Mouse (Mus musculus) left cerebral cortex, adult 2 months (tissue): Measurements from ENCODE around the gene Pcyt2. TPM values are rescaled to one million over a fixed set of nuclear protein-coding genes. Genes with fewer than 3 reads are reported as not detected.
A peak's percentile ranks its signal among the peaks of the same experiment; 100 is the strongest.

ENCODE experiments used
- DNase-seq, 2 experiments: peaks; one replicate each; pipeline ENCODE4 v3.0.0; 2021 to 2022; ENCODE audit warnings: low spot score in 2 of 2, mixed read lengths in 1 of 2; ENCODE audit errors: extremely low spot score in 1 of 2
- H3K27ac ChIP-seq: fragments of 200-600 bp; 2 replicates; pipeline ENCODE4 v1.8.1; 2022
- H3K4me3 ChIP-seq: fragments of 200-600 bp; 2 replicates; pipeline ENCODE4 v1.8.1; 2022
- CTCF ChIP-seq: fragments of 200-600 bp; IDR thresholded peaks from 2 replicates; pipeline ENCODE4 v1.8.1; 2022; ENCODE audit warnings: antibody characterized with exemption, mild to moderate bottlenecking, moderate library complexity
- intact Hi-C: fragments of 180-260 bp; cut with DNase I; formaldehyde crosslinking; loops from one replicate; pipeline ENCODE4 v1.15.1; 2025
- total RNA-seq, 2 experiments: library from RNA; stranded (reverse); gene quantifications; 2 replicates each; pipeline ENCODE4 v1.2.3; 2021

Pcyt2 gene
- total RNA-seq, 2 experiments from 2014 or later: 133 to 140 TPM

DNA sequence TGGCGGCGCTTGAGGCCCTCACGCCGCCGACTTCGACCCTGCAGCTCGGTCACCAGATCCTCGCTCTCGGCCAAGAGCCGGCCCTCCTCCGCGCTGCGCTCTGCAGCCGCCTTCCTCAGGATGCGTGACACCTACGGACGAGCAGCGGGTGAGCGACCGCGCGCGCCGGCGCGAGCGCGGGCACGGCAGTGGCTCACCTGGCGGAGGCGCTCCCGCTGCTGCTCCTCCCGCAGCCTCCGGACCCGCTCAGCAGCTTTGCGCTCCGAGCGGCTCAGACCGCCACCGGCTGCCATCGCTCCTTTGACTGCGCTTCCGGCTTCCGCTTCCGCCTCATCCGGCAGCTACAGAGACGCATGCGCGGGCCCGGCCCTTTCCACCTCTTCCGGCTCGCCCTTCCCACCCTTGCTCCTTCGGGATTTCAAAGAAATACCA, 7.0 kb upstream of the Pcyt2 start:
- peak; percentile 86 for DNase-seq
- intact Hi-C loops: loop anchor here (2.0 to 5.0 kb wide), 2 partner anchors 88 to 153 kb away; partner anchors contain the start of genes Cenpx and Lrrc45
- no peak for TF ChIP-seq CTCF
- Histone ChIP-seq H3K4me3 (peak overlapping the region; percentile 88), H3K27ac (peak overlapping the region; percentile 89)

DNA sequence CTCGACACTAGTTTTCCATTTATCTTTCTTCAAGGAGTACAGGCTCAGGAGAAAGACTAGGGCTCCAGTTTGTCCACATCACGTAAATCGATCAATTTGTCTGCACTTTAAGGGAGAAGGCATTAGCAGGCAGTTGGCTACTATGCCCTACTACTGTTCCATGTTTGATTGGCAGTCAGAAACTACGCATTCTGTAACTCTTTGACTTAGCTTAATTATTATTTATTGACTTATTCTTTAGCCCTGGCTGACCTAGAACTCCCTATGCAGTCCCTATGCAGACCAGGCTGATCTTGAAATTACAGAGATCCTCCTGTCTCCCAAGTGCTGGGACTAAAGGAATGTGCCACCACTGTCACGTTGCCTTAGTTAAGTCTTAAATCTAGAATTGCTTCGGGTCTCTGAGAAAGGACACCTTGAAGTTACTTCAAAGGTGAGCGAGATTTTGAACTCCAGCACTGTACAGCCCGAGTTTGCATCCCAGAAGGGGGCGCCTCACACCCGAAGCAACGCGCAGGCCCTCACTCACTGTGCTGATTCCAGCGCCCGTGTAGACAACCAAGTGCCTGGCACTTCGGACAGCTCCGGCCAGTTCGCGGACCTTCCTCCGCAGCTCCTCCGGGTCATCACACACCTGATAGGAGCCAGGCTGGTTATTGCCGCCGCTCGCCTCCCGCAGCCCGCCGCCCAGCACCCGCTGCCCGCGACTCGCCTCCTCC, 6.4 kb upstream of the Pcyt2 start:
- peak overlapping the region; percentile 89 for H3K27ac ChIP-seq
- H3K4me3 ChIP-seq: peak overlapping the region; percentile 88
- DNase-seq: peak; percentile 52 to 64
- intact Hi-C loops: loop anchor here (2.0 to 5.0 kb wide), 2 partner anchors 89 to 153 kb away; partner anchors contain the start of genes Cenpx and Lrrc45
- TF ChIP-seq CTCF: peak; percentile 65

DNA sequence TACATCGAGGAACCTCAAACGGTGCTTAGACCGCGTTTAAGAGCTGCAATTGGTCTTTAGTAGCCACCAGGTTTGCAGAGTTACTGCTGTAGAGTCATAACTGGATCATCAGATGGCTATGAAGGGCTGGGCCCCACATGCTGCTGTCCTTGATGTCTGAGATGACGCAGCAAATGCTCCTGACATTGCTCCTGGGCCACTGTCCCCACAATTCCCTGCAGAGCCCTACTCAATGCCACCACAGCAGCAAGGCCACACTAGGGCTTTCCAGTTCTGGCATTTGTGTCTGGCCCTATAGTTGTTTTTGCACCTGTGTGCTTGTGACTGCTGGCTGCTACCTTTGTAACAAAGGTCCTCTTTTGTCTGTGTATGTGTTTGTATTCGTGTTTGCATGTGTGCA, 5.1 kb upstream of the Pcyt2 start:
- DNase-seq: no peak
- intact Hi-C loops: loop anchor here (5.0 kb wide), 1 partner anchor 154 kb away; no protein-coding TSS in a partner anchor
- Histone ChIP-seq H3K4me3 (no peak overlapping the region), H3K27ac (no peak overlapping the region)
- no peak for TF ChIP-seq CTCF

DNA sequence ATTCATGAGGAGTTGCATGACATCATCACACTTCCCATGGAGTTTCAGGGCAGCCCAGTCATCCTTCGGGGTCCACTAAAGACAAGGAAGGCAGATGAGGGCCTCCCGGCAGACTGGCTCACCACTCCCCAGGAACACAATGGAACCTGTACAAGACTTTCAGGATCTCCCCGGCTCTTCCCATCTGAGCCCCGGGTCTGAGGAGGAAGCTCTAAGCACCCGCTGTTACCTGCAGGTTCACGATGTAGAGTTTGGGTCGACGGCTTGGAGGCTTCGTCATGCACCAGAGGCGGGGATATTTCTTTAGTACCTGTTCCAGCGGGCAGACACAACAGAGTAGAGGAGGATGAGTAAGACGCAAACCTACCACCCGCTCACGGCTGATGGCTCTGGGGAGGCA, 2.5 kb upstream of the Pcyt2 start:
- no peak for TF ChIP-seq CTCF
- no peak for DNase-seq
- Histone ChIP-seq H3K27ac (no peak overlapping the region), H3K4me3 (no peak overlapping the region)
- intact Hi-C loops: loop anchor here (5.0 kb wide), 1 partner anchor 157 kb away; no protein-coding TSS in a partner anchor

DNA sequence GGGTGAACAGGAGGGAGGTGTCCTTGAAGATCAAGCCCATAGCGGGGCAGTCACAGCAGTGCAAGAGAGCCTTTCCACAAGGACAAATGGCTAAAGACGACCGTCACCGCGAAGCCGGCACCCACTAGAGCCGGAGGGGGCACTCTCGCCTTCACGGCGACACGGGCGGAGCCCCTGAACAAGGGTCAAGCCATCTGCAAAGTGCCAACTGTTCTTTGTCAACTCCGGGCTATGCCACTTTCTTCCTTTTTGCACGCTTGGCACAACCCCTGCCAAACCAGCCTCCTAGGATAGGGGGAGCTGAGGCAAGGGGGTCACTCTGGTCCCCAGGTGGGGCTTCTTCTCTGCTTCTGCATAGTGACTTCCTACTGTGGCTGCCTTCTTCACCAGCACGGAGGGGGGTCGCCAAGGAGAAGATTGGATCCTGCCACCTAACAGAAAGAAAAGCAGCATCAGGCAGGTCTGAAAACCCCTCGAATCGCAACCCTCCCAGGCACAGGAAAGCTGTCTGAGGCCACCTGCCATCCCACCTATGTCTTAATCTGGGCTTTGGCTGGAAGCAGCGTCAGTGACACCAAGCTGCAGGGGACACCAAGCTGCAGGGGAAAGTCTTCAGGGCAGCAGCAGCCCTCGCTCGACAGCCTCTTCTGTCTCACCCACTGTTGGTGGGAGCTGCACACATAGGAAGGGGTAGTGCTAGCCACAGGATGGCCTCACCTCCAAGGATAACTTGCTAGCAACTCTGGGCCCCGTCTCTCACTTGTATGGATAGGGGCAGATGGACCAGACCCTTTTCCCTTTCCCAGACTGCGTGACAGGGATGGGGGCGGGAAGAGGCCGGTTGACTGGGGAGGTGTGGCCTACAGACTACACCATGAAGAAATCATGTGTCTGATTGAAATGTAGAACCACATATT, 1.1 kb upstream of the Pcyt2 start:
- Histone ChIP-seq H3K27ac (no peak overlapping the region), H3K4me3 (no peak overlapping the region)
- no peak for DNase-seq
- no peak for TF ChIP-seq CTCF
- intact Hi-C loops: loop anchor here (5.0 kb wide), 1 partner anchor 132 kb away; no protein-coding TSS in a partner anchor

DNA sequence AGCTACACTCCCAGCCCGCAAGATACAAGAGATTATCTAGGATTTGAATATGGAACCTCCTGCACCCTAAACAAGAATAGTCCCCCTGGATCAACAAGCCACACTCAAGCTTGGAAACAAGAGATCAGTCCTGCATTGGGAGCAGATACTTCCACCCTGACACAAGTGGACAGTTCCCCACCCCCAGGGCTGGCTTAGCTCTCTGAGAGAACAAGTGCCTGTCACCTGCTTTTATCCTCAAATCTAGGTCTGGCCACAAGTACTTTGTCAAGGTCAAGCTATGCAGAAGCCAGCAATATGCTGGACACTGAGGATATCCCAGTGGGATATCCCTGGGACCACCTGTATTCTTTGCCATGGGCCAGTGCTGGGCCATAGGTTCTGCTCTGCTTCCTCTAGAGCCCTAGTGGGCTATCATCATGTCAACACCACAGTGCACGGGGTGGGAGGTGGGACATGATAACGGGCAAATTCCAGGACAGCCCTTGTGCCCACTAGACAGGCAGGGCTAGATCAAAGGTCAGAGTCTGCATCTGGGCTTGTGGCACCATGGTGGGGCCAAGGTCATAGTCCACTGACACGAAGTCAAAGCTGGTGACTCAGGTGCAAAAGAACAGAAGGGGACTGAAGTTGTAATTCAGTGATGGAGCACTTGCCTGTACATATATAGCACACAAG, 980 bp downstream of the Pcyt2 start:
- no peak for DNase-seq
- TF ChIP-seq CTCF: no peak
- Histone ChIP-seq H3K27ac (peak overlapping the region; percentile 85), H3K4me3 (peak overlapping the region; percentile 68)
- intact Hi-C loops: loop anchor here (5.0 kb wide), 1 partner anchor 129 kb away; no protein-coding TSS in a partner anchor

DNA sequence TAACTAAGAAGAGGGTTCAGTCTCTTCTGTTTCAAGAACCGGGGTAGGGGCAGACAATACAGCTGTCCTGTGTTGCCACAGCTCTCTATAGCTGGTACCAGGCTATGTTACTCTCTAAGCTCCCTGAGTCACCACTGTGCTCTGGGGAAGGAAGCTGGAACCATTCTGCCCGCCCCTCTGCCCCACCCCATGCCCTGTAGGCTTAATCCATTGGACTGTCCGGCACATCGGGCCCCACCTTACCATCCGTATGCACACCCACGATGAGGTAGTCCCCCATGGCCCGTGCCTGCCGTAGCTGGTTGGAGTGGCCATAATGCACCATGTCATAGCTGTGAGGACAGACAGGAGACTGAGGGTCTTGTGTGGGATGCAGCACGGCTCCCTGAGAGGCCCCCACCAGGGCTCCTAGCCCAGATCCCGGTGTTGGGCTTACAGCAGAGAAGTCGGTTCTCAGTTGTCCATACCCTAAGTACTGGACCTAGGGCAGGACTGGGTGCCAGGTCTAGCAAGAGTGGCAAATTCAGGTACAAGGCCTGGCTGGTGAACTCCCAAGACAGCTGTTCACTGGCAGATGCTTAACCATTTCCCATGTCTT, 2.0 kb downstream of the Pcyt2 start:
- no peak overlapping the region for H3K4me3 ChIP-seq

DNA sequence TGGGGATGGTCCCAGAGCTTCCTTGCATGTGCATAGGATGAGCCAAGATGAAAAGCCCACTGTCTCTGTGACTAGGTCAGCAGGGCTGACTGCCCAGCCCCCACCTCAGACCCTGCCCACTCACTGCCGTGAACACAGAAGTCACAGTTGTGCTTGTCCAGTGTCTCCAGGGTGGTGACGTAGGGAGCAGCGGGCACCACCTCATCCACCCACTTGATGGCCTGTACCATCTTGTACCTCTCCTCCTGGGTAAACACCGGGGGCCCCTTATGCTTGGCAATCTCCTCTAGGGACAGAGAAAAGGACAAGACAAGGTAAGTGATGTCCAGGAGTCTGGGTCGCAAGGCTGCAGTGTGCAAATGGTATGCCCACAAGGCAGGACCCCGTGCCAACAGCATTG, 2.6 kb downstream of the Pcyt2 start:
- H3K27ac ChIP-seq: no peak overlapping the region
- H3K4me3 ChIP-seq: no peak overlapping the region
- TF ChIP-seq CTCF: no peak
- DNase-seq: no peak
- intact Hi-C loops: loop anchor here (5.0 kb wide), 1 partner anchor 128 kb away; no protein-coding TSS in a partner anchor

More for the DNA sequence above, 2.0 kb downstream of the Pcyt2 start:
- no peak for DNase-seq
- H3K27ac ChIP-seq: no peak overlapping the region
- no peak for TF ChIP-seq CTCF
- intact Hi-C loops: loop anchor here (5.0 kb wide), 1 partner anchor 128 kb away; no protein-coding TSS in a partner anchor

DNA sequence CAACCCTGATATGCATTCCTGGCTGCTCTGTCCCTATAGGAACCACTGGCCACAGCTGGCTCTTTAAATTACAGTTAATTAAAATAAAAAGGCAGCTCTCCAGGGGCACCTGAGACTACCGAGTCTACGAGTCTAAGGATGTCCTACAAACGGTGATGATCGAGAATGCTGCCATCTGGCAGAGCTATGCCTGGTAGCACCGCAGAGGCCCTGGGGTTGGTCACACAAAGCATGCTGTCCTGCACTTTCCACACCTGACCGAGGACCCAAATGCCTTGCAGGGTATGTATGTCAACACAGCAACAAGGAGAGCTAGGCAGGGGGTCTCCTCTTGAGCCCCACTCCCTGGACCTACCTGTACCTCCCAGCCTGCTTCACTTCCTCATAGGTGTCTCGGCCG, 3.8 kb downstream of the Pcyt2 start:
- H3K27ac ChIP-seq: no peak overlapping the region
- intact Hi-C loops: no loop called here
- H3K4me3 ChIP-seq: no peak overlapping the region
- no peak for TF ChIP-seq CTCF
- no peak for DNase-seq

DNA sequence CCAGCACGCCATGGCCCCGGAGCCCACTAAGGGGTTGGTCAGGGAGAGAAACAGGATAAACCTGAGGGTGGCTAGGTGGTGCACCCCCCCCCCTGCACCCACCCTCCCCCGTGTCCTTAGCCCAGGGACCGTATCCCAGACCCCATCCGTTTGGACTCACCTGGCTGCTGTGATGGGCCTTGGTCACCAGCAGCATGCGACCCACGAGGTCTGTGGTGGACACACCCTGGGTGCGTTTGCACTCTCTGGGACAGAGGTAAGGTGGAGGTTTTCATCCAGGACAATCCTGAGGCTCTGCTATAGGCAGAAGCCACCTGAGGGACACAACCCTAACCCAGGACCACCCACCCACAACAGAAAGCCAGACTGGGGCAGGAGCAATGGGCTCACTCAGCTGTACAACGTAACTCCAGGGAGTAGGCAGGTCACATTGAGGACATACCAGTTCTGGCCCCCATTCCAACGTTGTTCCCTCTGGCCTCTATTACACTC, 4.2 kb downstream of the Pcyt2 start:
- H3K27ac ChIP-seq: no peak overlapping the region
- intact Hi-C loops: no loop called here
- DNase-seq: no peak

DNA sequence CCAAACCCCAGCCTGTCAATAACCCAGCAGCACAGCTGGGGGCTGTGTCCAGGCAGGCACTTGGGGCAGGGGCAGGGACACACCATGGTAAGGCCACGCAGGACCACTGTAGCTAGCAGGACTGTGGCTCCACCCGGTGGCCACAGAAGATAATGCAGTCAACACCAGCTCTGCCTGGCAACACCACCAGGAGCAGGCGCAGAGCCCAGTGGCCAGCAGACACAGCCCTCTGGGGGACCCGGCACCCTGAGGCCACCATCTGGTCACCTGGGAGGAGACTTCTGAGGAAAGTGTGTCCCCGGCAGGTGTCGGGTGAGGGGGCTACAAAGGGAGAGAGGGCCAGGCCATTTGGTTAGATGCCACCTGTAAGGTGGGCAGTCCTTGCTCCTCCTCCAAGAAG, 5.0 kb downstream of the Pcyt2 start:
- peak; percentile 59 to 62 for DNase-seq
- peak; percentile 73 for TF ChIP-seq CTCF
- no peak overlapping the region for H3K27ac ChIP-seq

More for the DNA sequence above, 4.2 kb downstream of the Pcyt2 start:
- no peak overlapping the region for H3K4me3 ChIP-seq
- TF ChIP-seq CTCF: no peak

More for the DNA sequence above, 5.0 kb downstream of the Pcyt2 start:
- H3K4me3 ChIP-seq: no peak overlapping the region
- intact Hi-C loops: no loop called here
